Mouse (Mus musculus) kidney, embryonic 16.5 days (tissue): Measurements from ENCODE around the gene Sult2a8. TPM values are rescaled to one million over a fixed set of nuclear protein-coding genes. Genes with fewer than 3 reads are reported as not detected.
"Not testable (repeated sequence)": the region's sequence is repeated elsewhere in the genome, so short reads cannot be mapped to it uniquely, and the experiment has no call there.

ENCODE experiments used
- ATAC-seq: fragments of 200-750 bp; cut with Nextera tagmentation; 2 replicates; pipeline ENCODE4 v1.8.0; 2017; ENCODE audit warnings: moderate TSS enrichment; ENCODE audit not compliant: low FRiP score, low TSS enrichment
- H3K27ac ChIP-seq: fragments of 300-500 bp; sonication (generic); 2 replicates; pipeline ENCODE4 v1.5.1; 2014; ENCODE audit warnings: low read length
- H3K27me3 ChIP-seq: fragments of 300-500 bp; sonication (generic); 2 replicates; pipeline ENCODE4 v1.6.1; 2014; ENCODE audit warnings: low read length, control low read depth, mixed read lengths; ENCODE audit not compliant: insufficient read depth
- H3K36me3 ChIP-seq: fragments of 300-500 bp; sonication (generic); 2 replicates; pipeline ENCODE4 v1.6.1; 2014; ENCODE audit warnings: low read length, control low read depth, mixed read lengths; ENCODE audit not compliant: insufficient read depth
- H3K4me1 ChIP-seq: fragments of 300-500 bp; sonication (generic); 2 replicates; pipeline ENCODE4 v1.6.1; 2014; ENCODE audit warnings: low read length, control low read depth, mixed read lengths; ENCODE audit not compliant: insufficient read depth
- H3K4me2 ChIP-seq: fragments of 300-500 bp; sonication (generic); replicated peaks from 2 replicates; pipeline ENCODE4 v1.6.1; 2014; ENCODE audit warnings: low read depth, low read length
- H3K4me3 ChIP-seq: fragments of 300-500 bp; sonication (generic); 2 replicates; pipeline ENCODE4 v1.5.1; 2014; ENCODE audit warnings: mild to moderate bottlenecking, low read length
- H3K9ac ChIP-seq: fragments of 300-500 bp; sonication (generic); replicated peaks from 2 replicates; pipeline ENCODE4 v1.6.1; 2014; ENCODE audit warnings: low read length
- H3K9me3 ChIP-seq: fragments of 300-500 bp; sonication (generic); 2 replicates; pipeline ENCODE4 v1.6.1; 2016; ENCODE audit warnings: low read length, control low read depth
- WGBS: fragments of 180-500 bp; shearing (Covaris S2); extraction: QIAGEN DNeasy Blood & Tissue Kit; methylation state at CpG from one replicate; pipeline ENCODE4 v1.1.7; 2014; 5-methylcytosine and 5-hydroxymethylcytosine counted together
- polyA plus RNA-seq: library from polyadenylated mRNA; unstranded; fragments of >200 nt; fragmentation: Nextera tagmentation; extraction: Ambion mirVana; gene quantifications from 2 replicates; pipeline ENCODE4 v1.2.1, GENCODE M21; 2015

Gene Sult2a8
- not detected in 2 replicates for polyA plus RNA-seq

- H3K36me3 ChIP-seq = no peaks in the 10 kb centered on the region
- H3K9me3 ChIP-seq = peaks cover 11% of the 10 kb centered on the region
- H3K4me3 ChIP-seq = no peak within 1 kb of the TSS
- no peak within 1 kb of the TSS for H3K27ac ChIP-seq
- no peak within 1 kb of the TSS for H3K9ac ChIP-seq
- 71% methylated on average over 3 of the region's 3 CpGs for WGBS
- no peak within 1 kb of the TSS for H3K4me2 ChIP-seq
- no peaks in the 10 kb centered on the region for H3K27me3 ChIP-seq
- H3K4me1 ChIP-seq = no peaks in the 10 kb centered on the region
- no peak for ATAC-seq
Observed at GRCm38 (mm10) chr7:14446534-14446933, at the start of gene Sult2a8. Gene Sult2a8 (minus strand): TSS chr7:14446769.

DNA sequence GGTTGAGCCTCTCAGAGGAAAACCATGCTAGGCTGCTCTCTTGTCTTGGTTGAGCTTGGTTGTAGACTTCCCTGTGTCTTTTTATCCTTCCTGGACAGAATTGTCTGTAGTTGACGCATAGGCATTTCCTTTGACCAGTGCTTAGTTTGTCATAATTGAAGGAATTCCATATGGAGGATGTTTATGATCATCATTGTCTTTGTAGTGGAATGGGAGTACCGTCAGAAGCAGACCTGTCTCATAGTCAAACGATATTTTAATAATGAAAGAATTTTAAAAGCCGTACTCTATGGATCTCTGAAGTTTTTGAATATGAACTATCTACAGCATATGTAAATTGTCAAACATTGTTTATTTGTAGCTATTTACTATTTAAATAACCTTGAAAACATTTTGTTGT, 47.6 kb upstream of the Sult2a8 start, which contains the start of gene Sult2a7:
Gene Sult2a7, minus strand, starts transcription at position 101 of the 400 bp plus-strand sequence.
- Histone ChIP-seq H3K4me2 (no peak within 1 kb of the TSS), H3K9me3 (0 out of 2 replicates have a peak, but pooled peaks cover 6% of the 10 kb centered on the region), H3K4me3 (no peak within 1 kb of the TSS), H3K27ac (no peak within 1 kb of the TSS), H3K9ac (no peak within 1 kb of the TSS), H3K4me1 (no peaks in the 10 kb centered on the region), H3K36me3 (no peaks in the 10 kb centered on the region), H3K27me3 (no peaks in the 10 kb centered on the region)
- 89% methylated on average over 4 of the region's 4 CpGs for WGBS
- ATAC-seq = no peak

- H3K9me3 ChIP-seq = 0 out of 2 replicates have a peak, but pooled peaks cover 6% of the 10 kb centered on the region
- ATAC-seq = no peak
- no peak overlapping the region for H3K9ac ChIP-seq
- H3K4me2 ChIP-seq = no peak overlapping the region
- H3K27me3 ChIP-seq = no peaks in the 10 kb centered on the region
- H3K36me3 ChIP-seq = no peaks in the 10 kb centered on the region
- H3K27ac ChIP-seq = no peak overlapping the region
- H3K4me3 ChIP-seq = no peak overlapping the region
- WGBS = 74% methylated on average over 3 of the region's 3 CpGs
- H3K4me1 ChIP-seq = no peaks in the 10 kb centered on the region
Observed at GRCm38 (mm10) chr7:14492886-14493285, 46.3 kb upstream of the Sult2a8 start.

DNA sequence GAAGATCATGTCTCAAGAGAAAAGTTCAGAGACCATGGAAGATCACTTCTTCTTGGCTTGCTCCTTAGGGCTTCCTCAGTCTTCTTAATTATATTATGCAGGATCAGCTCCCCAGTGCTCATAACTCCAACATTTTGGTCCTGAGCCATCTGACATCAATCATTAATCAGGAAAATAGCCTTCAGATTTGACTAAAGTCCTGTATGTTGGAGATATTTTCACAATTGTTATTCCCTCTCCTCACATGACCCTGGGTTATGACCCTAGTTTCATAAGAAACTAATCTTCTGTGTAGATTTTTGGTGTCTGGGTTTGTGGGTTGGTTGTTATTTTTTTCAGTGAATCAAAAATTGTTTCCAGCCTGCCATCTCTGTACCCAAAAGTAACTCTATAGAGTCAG, 7.0 kb downstream of the Sult2a8 start:
- Histone ChIP-seq H3K4me1 (no peaks in the 10 kb centered on the region), H3K27me3 (no peaks in the 10 kb centered on the region), H3K4me3 (no peak overlapping the region), H3K9me3 (no peaks in the 10 kb centered on the region; the same call in 1 of the 2 replicates), H3K36me3 (no peaks in the 10 kb centered on the region), H3K27ac (no peak overlapping the region), H3K9ac (no peak overlapping the region), H3K4me2 (no peak overlapping the region)
- ATAC-seq = no peak

DNA sequence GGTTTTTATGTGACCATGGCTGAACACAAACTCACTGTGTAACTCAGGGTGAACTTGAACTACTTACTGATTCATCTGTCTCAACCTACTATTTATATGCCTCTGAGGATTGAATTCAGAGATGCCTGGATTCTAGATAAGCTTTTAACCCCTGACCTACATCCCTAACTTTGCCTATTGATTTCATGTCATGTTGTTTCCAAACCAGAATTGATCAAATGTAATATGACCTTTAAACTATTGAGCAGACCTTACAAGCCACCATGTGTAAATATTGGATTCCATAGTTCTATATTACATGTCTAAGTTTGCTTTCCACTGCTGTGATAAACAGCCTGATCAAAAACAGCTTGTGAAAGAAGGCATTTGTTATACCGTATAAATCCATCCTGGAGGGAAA, 8.1 kb downstream of the Sult2a8 start:
- H3K27ac ChIP-seq = no peak overlapping the region
- H3K4me2 ChIP-seq = no peak overlapping the region
- no peak overlapping the region for H3K4me3 ChIP-seq
- WGBS = 81% methylated on average over 1 of the region's 1 CpGs
- H3K9ac ChIP-seq = no peak overlapping the region
- H3K9me3 ChIP-seq = no peaks in the 10 kb centered on the region; the same call in 1 of the 2 replicates
- no peak for ATAC-seq
- no peaks in the 10 kb centered on the region for H3K36me3 ChIP-seq
- H3K4me1 ChIP-seq = no peaks in the 10 kb centered on the region
- H3K27me3 ChIP-seq = no peaks in the 10 kb centered on the region

DNA sequence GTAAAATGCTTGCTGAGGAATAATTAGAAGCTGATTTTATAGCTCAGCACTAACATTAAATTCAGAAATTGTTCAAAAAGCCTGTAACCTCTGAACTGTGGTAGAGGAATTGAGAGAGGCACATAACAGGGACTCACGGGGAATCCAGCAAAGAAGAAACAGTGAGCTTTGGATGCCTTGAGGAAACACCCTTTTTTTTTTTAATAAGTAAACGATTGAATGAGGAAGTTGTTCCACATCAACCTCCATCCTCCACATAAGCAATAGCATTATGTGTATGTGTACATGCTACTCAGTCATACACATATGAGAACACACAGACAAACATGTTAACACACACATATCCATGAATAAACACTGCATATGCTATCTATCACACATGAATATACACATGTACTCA, 8.5 kb downstream of the Sult2a8 start:
- Histone ChIP-seq H3K4me2 (no peak overlapping the region), H3K9me3 (no peaks in the 10 kb centered on the region; the same call in 1 of the 2 replicates), H3K4me1 (no peaks in the 10 kb centered on the region), H3K27ac (no peak overlapping the region), H3K36me3 (no peaks in the 10 kb centered on the region), H3K9ac (no peak overlapping the region), H3K4me3 (no peak overlapping the region), H3K27me3 (no peaks in the 10 kb centered on the region)
- 83% methylated on average over 2 of the region's 2 CpGs for WGBS
- no peak for ATAC-seq

DNA sequence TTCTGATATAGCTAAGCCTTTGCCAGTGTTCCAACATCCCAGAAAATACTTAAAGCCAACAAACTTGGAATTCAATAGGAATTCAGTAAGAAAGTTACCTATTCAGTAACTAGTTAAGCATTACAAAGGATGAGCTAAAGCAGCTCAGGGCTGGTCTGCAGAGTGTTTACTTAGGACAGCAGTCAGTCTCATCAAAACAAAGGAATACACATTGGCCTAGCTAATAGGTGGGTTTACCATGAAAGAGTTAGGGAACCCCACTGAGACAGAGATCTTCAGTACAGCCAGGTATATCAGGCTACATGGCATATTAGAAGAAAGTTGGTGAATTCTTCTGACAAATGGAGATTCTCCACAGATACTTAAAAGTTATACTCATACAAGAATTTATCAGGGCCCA, 47.2 kb downstream of the Sult2a8 start:
- not testable (repeated sequence) for H3K27me3 ChIP-seq, H3K36me3 ChIP-seq, H3K27ac ChIP-seq, ATAC-seq, H3K9ac ChIP-seq, H3K4me2 ChIP-seq, H3K4me3 ChIP-seq, H3K4me1 ChIP-seq, H3K9me3 ChIP-seq

DNA sequence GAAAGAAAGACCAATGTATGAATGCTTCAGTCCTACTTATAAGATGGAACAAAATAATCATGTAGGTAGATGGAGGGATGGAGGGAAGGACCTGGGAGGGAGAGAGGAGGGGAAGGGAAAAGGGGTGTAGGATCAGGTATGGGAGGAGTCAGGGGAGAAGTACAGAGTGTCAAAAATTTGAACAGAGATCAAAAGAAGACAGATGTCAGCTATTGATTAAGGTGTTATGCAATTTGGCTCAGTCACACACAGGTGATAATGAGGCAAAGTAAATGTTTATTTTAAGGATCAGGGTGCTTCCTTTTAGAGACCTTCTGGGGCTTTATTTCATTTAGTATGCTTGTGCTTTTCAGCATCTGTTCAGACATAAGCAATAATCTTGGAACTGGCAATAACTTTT, 50.1 kb downstream of the Sult2a8 start:
- Histone ChIP-seq H3K4me2 (no peak overlapping the region), H3K27ac (no peak overlapping the region), H3K9ac (no peak overlapping the region), H3K27me3 (no peaks in the 10 kb centered on the region), H3K4me1 (no peaks in the 10 kb centered on the region), H3K9me3 (0 out of 2 replicates have a peak, but pooled peaks cover 3% of the 10 kb centered on the region), H3K36me3 (no peaks in the 10 kb centered on the region), H3K4me3 (no peak overlapping the region)
- ATAC-seq = no peak

Other genes with a start within 250 kb of the Sult2a8 start
- not detected in 2 replicates for gene Sult2a6, start 191.9 kb downstream of the Sult2a8 start, polyA plus RNA-seq
- not detected in 2 replicates for gene Obox8, start 113.2 kb downstream of the Sult2a8 start, polyA plus RNA-seq
- gene Sult2a7, start 47.5 kb upstream of the Sult2a8 start, polyA plus RNA-seq = not detected in 2 replicates
- 0.21 TPM in 2 replicates for gene Vmn1r90, start 116.7 kb upstream of the Sult2a8 start, polyA plus RNA-seq
- not detected in 2 replicates for gene Obox7, start 212.7 kb upstream of the Sult2a8 start, polyA plus RNA-seq